Mouse (Mus musculus): ENCODE measurements at regions not wholly inside any gene's neighbourhood (a gene's known extent, or its start where the extent isn't known, plus 50 kb on each side); places are given as distances from the start of the nearest gene placed in this dataset.
A peak's percentile ranks its signal among the peaks of the same experiment; 100 is the strongest.

DNA sequence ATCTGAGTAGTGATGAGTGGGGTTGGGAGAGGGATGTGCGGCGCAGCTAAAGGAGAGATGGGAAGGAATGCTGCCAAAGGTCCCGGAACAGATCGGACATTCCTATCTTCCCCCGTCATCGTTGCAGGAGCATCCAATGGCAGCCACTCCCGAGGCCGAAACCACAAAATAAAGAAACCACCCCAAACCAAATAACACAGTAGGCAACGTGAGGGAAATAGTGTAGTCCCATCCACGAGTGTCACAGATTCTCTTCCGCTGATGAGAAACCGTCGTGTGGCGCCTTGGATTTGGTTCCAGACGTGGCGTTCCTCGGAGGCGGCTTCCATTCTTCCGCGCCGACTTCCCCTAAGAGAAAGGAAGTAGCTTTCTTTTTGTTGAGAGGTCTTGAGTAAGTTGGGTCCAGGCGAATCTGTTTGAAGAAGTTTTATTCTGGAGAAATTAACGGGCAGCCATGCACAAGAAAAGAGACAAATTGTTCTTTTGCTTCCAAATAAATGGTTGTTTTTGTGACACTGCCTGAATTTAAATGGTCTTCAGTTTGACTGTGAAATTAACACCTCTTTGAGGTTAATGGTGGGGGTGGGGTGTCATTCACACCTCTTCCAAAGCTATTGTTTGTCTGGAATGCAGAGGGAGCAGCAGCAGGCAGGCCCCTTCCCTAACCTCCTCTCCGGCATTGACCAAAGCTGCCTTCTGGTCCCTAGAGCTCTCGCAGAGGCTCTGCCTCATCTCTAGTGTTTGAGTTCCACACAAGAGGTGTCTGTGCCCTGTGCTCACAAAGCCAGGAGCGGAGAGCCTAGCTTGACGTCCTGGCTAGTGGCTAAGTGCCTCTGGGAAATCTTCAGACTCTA is 88.3 kb upstream of the Eomes start:
- Histone ChIP-seq H3K36me3 (no peaks in the 10 kb centered on the region), H3K4me3 (peak overlapping the region; percentile 33), H3K4me2 (peak overlapping the region; percentile 42), H3K9me3 (no peaks in the 10 kb centered on the region), H3K4me1 (peaks cover 6% of the 10 kb centered on the region; the same call in 1 of the 2 replicates), H3K27me3 (peaks cover 29% of the 10 kb centered on the region), H3K9ac (no peak overlapping the region), H3K27ac (no peak overlapping the region)
- no peak for ATAC-seq (ENCODE audit: insufficient number of reproducible peaks, low FRiP score, low TSS enrichment, low read depth)
- 7% methylated on average over 27 of the region's 27 CpGs for WGBS

DNA sequence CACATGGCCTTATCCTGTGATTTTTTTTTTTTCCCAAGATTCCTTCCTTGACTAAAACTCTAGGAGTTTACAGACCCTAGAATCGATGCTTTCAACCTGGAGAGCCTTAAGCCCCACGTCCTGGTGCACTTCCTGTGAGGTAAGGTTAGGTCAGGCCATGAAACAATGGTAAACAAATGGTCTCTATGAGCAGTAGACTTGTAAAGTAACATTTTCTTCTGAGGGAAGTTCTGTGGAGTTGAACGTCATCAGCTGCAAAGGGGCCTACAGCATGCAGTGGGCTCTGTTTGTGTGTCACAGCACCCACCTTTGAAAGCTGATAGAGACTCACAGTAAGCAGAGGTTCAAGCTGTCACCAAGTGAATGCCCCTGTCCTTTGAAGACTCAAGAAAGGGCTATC is 87.3 kb upstream of the Eomes start:
- H3K9me3 ChIP-seq: no peaks in the 10 kb centered on the region
- H3K4me3 ChIP-seq: no peak overlapping the region
- 38% methylated on average over 3 of the region's 3 CpGs for WGBS
- no peak overlapping the region for H3K27ac ChIP-seq
- no peak for ATAC-seq (ENCODE audit: insufficient number of reproducible peaks, low FRiP score, low TSS enrichment, low read depth)
- H3K9ac ChIP-seq: no peak overlapping the region
- H3K4me1 ChIP-seq: peaks cover 6% of the 10 kb centered on the region; the same call in 1 of the 2 replicates
- H3K36me3 ChIP-seq: no peaks in the 10 kb centered on the region
- no peak overlapping the region for H3K4me2 ChIP-seq
- peaks cover 29% of the 10 kb centered on the region for H3K27me3 ChIP-seq

DNA sequence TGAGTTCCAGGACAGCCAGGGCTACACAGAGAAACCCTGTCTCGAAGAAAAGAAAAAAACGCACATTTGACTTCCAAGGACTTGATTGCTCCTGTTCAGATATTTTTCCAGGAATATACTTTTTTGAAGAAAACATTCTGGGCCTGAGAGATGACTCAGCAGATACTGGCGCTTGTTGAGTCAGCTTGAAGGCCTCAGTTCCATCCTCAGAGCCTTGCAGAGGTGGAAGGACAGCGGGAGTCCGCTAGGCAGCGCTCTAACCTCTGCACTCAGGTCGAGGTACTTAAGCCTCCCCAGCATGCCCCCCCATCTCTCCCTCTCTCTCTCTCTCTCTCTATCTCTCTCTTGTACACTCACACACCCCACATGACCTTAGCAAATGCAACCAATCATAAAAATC is 86.3 kb upstream of the Eomes start:
- H3K36me3 ChIP-seq: no peaks in the 10 kb centered on the region
- H3K4me3 ChIP-seq: no peak overlapping the region
- H3K9me3 ChIP-seq: no peaks in the 10 kb centered on the region
- H3K27ac ChIP-seq: no peak overlapping the region
- no peak for ATAC-seq (ENCODE audit: insufficient number of reproducible peaks, low FRiP score, low TSS enrichment, low read depth)
- H3K27me3 ChIP-seq: peaks cover 28% of the 10 kb centered on the region
- H3K4me2 ChIP-seq: no peak overlapping the region
- 61% methylated on average over 7 of the region's 7 CpGs for WGBS
- peaks cover 6% of the 10 kb centered on the region; the same call in 1 of the 2 replicates for H3K4me1 ChIP-seq
- H3K9ac ChIP-seq: no peak overlapping the region

DNA sequence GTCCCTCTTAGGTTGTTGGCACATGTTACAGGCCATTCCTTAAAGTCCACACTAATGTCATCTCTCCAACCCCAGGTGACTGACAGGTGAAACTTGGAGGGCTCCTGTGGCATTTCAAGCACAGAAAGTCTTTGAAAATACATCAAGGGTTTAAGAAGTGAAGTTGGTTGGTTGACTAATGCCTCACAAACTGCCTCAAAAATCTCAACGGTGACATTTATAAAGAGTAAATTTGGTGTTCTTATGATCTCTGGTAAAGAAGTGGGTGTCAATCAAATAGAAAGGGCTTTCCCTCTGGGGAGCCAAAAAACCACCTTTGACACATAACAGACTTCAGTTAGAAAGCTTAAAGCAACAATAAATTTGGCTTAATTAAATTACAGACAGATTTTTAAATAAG is 85.2 kb upstream of the Eomes start:
- no peaks in the 10 kb centered on the region for H3K36me3 ChIP-seq

DNA sequence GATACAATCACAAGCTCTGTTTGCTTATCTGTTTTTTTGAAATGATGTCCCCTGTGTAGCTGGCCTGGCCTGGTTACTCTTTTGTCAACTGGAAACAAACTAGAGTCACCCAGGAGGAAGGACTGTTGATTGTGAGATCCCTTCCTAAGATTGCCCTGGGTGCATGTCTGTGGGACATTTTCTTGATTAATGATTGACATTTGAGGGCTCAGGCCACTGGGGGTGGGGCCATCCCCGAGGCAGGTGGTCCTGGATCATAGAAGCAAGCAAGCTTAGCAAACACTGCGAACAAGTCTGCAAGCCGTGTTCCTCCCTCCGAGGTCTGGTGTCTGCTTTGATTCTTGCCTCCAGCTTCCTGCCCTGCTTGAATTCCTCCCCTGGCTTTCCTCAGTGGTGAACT is 84.4 kb upstream of the Eomes start:
- Histone ChIP-seq H3K36me3 (no peaks in the 10 kb centered on the region), H3K27me3 (peaks cover 21% of the 10 kb centered on the region), H3K4me3 (no peak overlapping the region), H3K4me2 (no peak overlapping the region), H3K4me1 (peaks cover 6% of the 10 kb centered on the region; the same call in 1 of the 2 replicates), H3K9ac (no peak overlapping the region), H3K9me3 (no peaks in the 10 kb centered on the region), H3K27ac (no peak overlapping the region)
- WGBS: 41% methylated on average over 4 of the region's 4 CpGs
- ATAC-seq (ENCODE audit: insufficient number of reproducible peaks, low FRiP score, low TSS enrichment, low read depth): no peak

More for the DNA sequence above, 85.2 kb upstream of the Eomes start:
- Histone ChIP-seq H3K9ac (no peak overlapping the region), H3K4me3 (no peak overlapping the region), H3K27me3 (peaks cover 21% of the 10 kb centered on the region), H3K9me3 (no peaks in the 10 kb centered on the region), H3K27ac (no peak overlapping the region), H3K4me2 (no peak overlapping the region), H3K4me1 (peaks cover 6% of the 10 kb centered on the region; the same call in 1 of the 2 replicates)
- no peak for ATAC-seq (ENCODE audit: insufficient number of reproducible peaks, low FRiP score, low TSS enrichment, low read depth)
- WGBS: 83% methylated on average over 1 of the region's 1 CpGs

DNA sequence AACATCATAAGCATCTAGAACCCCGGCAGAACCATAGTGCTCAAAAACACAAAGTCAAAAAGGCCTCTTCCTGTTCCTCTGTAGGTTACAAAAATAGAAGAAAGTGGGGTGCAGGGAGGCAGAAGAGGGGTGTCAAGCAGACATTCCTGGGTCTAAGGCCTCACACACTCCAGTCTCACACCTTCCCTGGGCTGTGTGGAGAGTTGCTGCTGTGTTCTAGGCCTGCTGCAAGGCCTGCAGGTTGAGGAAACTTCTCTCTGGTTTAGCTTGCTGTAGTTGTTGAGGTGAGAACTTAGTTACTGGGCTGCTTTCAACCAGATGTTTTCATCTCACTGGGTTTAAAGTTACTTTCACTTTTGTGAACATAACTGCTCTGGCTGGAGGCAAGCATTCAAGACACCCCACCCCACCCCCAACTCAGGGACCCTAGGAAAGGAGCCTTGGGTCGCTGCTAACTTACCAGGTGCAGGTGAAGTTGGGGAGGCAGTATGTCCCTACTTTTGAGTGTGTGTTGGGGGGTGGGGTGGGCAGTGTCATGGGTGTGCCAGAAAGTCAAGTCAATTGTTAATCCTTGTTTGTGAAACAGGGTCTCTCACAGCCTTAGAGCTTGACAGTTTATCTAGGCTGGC is 81.5 kb upstream of the Eomes start:
- 57% methylated on average over 2 of the region's 2 CpGs for WGBS
- Histone ChIP-seq H3K4me2 (no peak overlapping the region), H3K27me3 (no peaks in the 10 kb centered on the region), H3K4me1 (0 out of 2 replicates have a peak, but pooled peaks cover 3% of the 10 kb centered on the region), H3K36me3 (no peaks in the 10 kb centered on the region), H3K4me3 (no peak overlapping the region), H3K9me3 (no peaks in the 10 kb centered on the region), H3K27ac (no peak overlapping the region), H3K9ac (no peak overlapping the region)
- no peak for ATAC-seq (ENCODE audit: insufficient number of reproducible peaks, low FRiP score, low TSS enrichment, low read depth)

DNA sequence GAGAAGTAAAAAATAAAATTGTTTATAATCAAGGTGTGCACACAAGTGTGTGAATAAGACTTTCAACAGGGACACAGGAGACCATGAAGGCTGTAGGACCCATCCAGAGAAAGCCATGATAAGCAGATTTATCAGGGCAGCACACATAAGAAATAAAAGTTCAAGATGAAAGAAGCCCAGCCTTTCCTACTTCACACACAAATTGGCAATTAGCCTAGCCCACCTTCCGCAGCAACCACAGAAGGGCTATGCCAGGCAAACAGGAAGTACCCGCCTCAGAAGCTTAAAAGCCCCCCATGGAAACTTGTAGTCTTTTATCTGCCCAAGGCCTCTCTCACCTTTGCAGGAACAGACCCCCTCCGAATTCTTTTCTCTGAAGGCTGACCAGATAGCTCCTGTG is 77.5 kb upstream of the Eomes start:
- 0 out of 2 replicates have a peak, but pooled peaks cover 3% of the 10 kb centered on the region for H3K4me1 ChIP-seq
- H3K27me3 ChIP-seq: no peaks in the 10 kb centered on the region
- no peak overlapping the region for H3K27ac ChIP-seq
- 50% methylated on average over 3 of the region's 3 CpGs for WGBS
- H3K4me2 ChIP-seq: no peak overlapping the region
- H3K9me3 ChIP-seq: no peaks in the 10 kb centered on the region
- no peak overlapping the region for H3K9ac ChIP-seq
- H3K36me3 ChIP-seq: no peaks in the 10 kb centered on the region
- H3K4me3 ChIP-seq: no peak overlapping the region
- ATAC-seq (ENCODE audit: insufficient number of reproducible peaks, low FRiP score, low TSS enrichment, low read depth): no peak

DNA sequence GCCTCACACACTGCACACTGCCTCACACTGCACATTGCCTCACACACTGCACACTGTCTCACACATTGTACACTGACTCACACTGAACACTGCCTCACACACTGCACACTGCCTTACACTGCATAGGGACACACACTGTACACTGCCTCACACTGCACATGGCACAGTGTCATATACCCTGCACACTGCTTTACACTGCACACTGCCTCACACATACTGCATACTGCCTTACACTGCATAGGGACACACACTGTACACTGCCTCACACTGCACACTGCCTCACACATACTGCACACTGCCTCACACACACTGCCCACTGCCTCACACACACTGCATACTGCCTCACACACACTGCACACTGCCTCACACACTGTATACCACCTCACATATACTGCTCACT is 76.8 kb upstream of the Eomes start:
- no peak overlapping the region for H3K4me2 ChIP-seq
- peak; percentile 41; the same call in 1 of the 2 replicates for ATAC-seq (ENCODE audit: insufficient number of reproducible peaks, low FRiP score, low TSS enrichment, low read depth)
- no peaks in the 10 kb centered on the region for H3K9me3 ChIP-seq
- H3K9ac ChIP-seq: no peak overlapping the region
- no peak overlapping the region for H3K4me3 ChIP-seq
- no peak overlapping the region for H3K27ac ChIP-seq
- no peaks in the 10 kb centered on the region for H3K36me3 ChIP-seq
- no peaks in the 10 kb centered on the region for H3K27me3 ChIP-seq
- H3K4me1 ChIP-seq: 0 out of 2 replicates have a peak, but pooled peaks cover 3% of the 10 kb centered on the region

DNA sequence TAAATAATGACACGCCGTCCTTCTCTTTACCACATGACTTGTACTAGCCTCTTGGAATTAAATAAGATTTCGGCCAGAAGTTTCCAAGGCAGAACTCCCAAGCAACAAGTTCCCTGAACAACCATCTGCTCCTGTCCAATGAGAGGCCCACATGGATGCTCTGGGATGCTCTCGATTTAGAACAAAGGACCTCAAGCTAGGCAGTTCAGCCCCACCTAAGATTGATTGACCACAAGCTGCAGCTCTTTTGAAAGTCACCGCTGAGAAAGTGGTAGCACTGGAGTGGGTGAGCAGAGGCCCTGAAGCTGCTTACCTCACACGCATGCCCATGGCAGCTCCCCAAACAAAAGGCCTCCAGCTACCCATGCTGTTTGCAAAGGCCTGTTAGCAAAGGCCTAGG is 73.1 kb upstream of the Eomes start:
- Histone ChIP-seq H3K4me1 (no peaks in the 10 kb centered on the region), H3K27ac (no peak overlapping the region), H3K9me3 (no peaks in the 10 kb centered on the region), H3K9ac (no peak overlapping the region), H3K27me3 (no peaks in the 10 kb centered on the region), H3K4me3 (no peak overlapping the region), H3K36me3 (no peaks in the 10 kb centered on the region), H3K4me2 (no peak overlapping the region)
- WGBS: 60% methylated on average over 6 of the region's 6 CpGs
- no peak for ATAC-seq (ENCODE audit: insufficient number of reproducible peaks, low FRiP score, low TSS enrichment, low read depth)

DNA sequence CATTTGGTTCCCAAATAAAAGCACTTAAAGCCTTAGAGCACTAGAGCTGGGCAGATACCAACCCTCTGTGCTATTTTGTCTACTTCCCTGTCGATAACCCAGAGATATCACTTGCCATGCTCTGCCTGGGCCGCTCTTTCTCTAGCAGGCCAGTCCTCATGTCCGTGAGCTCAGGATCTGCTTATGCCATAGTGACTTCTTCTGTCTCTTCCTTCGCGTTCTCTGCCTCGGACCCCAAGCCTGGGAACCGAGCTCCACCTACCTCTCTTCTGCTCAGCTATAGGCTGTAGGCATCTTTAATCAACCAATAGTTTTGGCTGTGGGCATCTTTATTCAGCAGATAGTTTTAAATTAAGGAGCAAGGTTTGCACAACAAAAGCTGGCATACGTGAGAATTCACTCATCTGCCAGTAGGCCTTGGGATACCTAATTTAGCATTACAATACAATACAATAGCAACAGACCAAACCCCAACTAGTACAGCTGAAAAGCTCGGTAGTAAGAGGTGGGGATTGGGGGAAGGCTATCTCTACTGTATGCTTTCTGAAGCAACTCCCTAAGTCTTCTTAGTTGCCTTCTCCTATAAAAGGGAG is 72.0 kb upstream of the Eomes start:
- H3K4me3 ChIP-seq: no peak overlapping the region
- no peak overlapping the region for H3K27ac ChIP-seq
- no peaks in the 10 kb centered on the region for H3K4me1 ChIP-seq
- H3K4me2 ChIP-seq: no peak overlapping the region
- H3K36me3 ChIP-seq: no peaks in the 10 kb centered on the region
- no peak for ATAC-seq (ENCODE audit: insufficient number of reproducible peaks, low FRiP score, low TSS enrichment, low read depth)
- WGBS: 72% methylated on average over 9 of the region's 9 CpGs
- no peak overlapping the region for H3K9ac ChIP-seq
- H3K27me3 ChIP-seq: no peaks in the 10 kb centered on the region
- no peaks in the 10 kb centered on the region for H3K9me3 ChIP-seq

DNA sequence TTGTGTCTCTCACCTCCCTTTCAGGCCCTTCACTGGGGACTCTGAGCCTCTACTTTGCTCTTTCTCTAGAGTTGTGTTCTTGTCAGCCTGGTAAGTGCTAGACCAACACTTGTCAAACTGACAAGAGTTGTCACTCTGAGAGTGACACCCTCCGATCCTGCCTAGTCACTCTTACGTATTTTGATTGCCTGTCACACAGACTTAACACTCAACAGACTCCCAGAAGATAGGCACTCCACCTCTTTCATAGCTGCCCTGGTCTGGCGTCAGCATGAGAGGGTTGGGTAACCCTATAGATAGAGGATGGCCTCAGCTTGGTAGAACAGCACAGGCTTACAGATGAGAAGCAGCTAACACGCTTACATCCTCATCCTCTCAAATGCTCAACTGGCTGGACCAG is 62.0 kb upstream of the Eomes start:
- no peak for ATAC-seq (ENCODE audit: insufficient number of reproducible peaks, low FRiP score, low TSS enrichment, low read depth)

DNA sequence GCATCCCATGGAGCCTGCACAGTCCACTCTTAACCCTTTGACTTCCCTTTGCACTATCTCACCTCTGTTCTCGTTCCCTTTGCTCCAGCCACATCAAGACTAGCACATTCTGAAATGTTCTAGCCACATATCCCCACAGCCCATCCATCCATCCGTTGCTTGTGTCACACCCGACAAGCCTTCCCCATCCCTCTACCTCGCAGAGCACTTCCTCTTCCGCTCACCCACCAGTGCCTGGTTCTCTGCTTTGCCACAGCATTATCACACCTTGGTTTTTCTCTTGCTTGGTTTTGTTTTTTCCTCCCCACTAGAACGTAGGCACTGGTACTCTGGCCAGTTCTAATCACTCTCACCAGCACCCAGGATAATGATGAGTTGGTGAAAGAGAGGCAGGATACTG is 61.5 kb upstream of the Eomes start:
- no peak overlapping the region for H3K4me2 ChIP-seq
- no peaks in the 10 kb centered on the region for H3K27me3 ChIP-seq
- no peaks in the 10 kb centered on the region for H3K4me1 ChIP-seq
- no peak overlapping the region for H3K27ac ChIP-seq
- ATAC-seq (ENCODE audit: insufficient number of reproducible peaks, low FRiP score, low TSS enrichment, low read depth): no peak
- H3K9ac ChIP-seq: no peak overlapping the region
- H3K36me3 ChIP-seq: no peaks in the 10 kb centered on the region
- H3K4me3 ChIP-seq: no peak overlapping the region
- 83% methylated on average over 6 of the region's 6 CpGs for WGBS
- H3K9me3 ChIP-seq: no peaks in the 10 kb centered on the region

More for the DNA sequence above, 62.0 kb upstream of the Eomes start:
- WGBS: 78% methylated on average over 4 of the region's 4 CpGs
- H3K9ac ChIP-seq: no peak overlapping the region
- H3K4me3 ChIP-seq: no peak overlapping the region
- no peak overlapping the region for H3K4me2 ChIP-seq
- H3K27me3 ChIP-seq: no peaks in the 10 kb centered on the region
- no peak overlapping the region for H3K27ac ChIP-seq
- no peaks in the 10 kb centered on the region for H3K9me3 ChIP-seq
- no peaks in the 10 kb centered on the region for H3K36me3 ChIP-seq
- H3K4me1 ChIP-seq: no peaks in the 10 kb centered on the region

Data from limb, embryonic 15.5 days (tissue).